Mouse (Mus musculus) liver, embryonic 14.5 days (tissue): ENCODE results near the gene Eefsec. TPM values are rescaled to one million over a fixed set of nuclear protein-coding genes. Genes with fewer than 3 reads are reported as not detected.

ENCODE experiments used
- ATAC-seq: fragments of 200-750 bp; cut with Nextera tagmentation; 2 replicates; pipeline ENCODE4 v1.8.0; 2017; ENCODE audit warnings: moderate number of reproducible peaks, mild to moderate bottlenecking, moderate library complexity; ENCODE audit not compliant: insufficient read depth
- DNase-seq, 3 experiments: peaks; one replicate each; pipeline ENCODE4 v3.0.0-alpha.2; 2012 to 2013; ENCODE audit warnings: low read depth in 3 of 3, low spot score in 3 of 3
- H3K27ac ChIP-seq: fragments of 300-500 bp; sonication (generic); 2 replicates; pipeline ENCODE4 v1.5.1; 2014; ENCODE audit warnings: moderate library complexity, mild to moderate bottlenecking, control low read depth, inconsistent platforms
- H3K27me3 ChIP-seq: fragments of 300-500 bp; sonication (generic); 2 replicates; pipeline ENCODE4 v1.6.1; 2014; ENCODE audit warnings: mild to moderate bottlenecking, low read length, moderate library complexity; ENCODE audit not compliant: control insufficient read depth, insufficient read depth
- H3K36me3 ChIP-seq: fragments of 300-500 bp; sonication (generic); replicated peaks from 2 replicates; pipeline ENCODE4 v1.6.1; 2014; ENCODE audit warnings: low read depth; ENCODE audit not compliant: control insufficient read depth, insufficient read depth
- H3K4me1 ChIP-seq, 2 experiments: fragments of 200-500 bp in 1 of 2; fragments of 300-500 bp in 1 of 2; sonication (generic) in 1 of 2; replicated peaks; 2 replicates each; pipeline ENCODE4 v1.6.1; 2012 to 2014; ENCODE audit warnings: antibody characterized with exemption in 1 of 2, inconsistent platforms in 1 of 2, low read length in 1 of 2; ENCODE audit not compliant: control insufficient read depth in 2 of 2, insufficient read depth in 2 of 2
- H3K4me2 ChIP-seq: fragments of 300-500 bp; sonication (generic); 2 replicates; pipeline ENCODE4 v1.6.1; 2014; ENCODE audit warnings: low read depth, mild to moderate bottlenecking, control low read depth, moderate library complexity
- H3K4me3 ChIP-seq, 2 experiments: fragments of 200-500 bp in 1 of 2; fragments of 300-500 bp in 1 of 2; sonication (generic) in 1 of 2; 2 replicates each; pipeline ENCODE4 v1.5.1; 2012 to 2014; ENCODE audit warnings: low read depth in 2 of 2, low read length in 2 of 2, mild to moderate bottlenecking in 2 of 2, control low read depth in 1 of 2, inconsistent platforms in 1 of 2, moderate library complexity in 1 of 2; ENCODE audit not compliant: insufficient read depth in 1 of 2
- H3K9ac ChIP-seq: fragments of 300-500 bp; sonication (generic); replicated peaks from 2 replicates; pipeline ENCODE4 v1.6.1; 2014; ENCODE audit warnings: mild to moderate bottlenecking, control low read depth, moderate library complexity
- H3K9me3 ChIP-seq: fragments of 300-500 bp; sonication (generic); 2 replicates; pipeline ENCODE4 v1.6.1; 2016; ENCODE audit warnings: low read length, mixed read lengths; ENCODE audit not compliant: control insufficient read depth
- CTCF ChIP-seq: IDR thresholded peaks from 2 replicates; pipeline ENCODE4 v1.5.1; 2016; ENCODE audit warnings: antibody characterized with exemption, low read depth, control low read depth
- EP300 ChIP-seq: IDR thresholded peaks from 2 replicates; pipeline ENCODE4 v1.6.1; 2016; ENCODE audit warnings: antibody characterized with exemption, low read depth
- WGBS: fragments of 180-500 bp; shearing (Covaris S2); extraction: QIAGEN DNeasy Blood & Tissue Kit; methylation state at CpG from one replicate; pipeline ENCODE4 v1.1.7; 2014; ENCODE audit not compliant: insufficient replicate concordance; 5-methylcytosine and 5-hydroxymethylcytosine counted together
- polyA plus RNA-seq, 2 experiments: library from polyadenylated mRNA; depleted of rRNA in 1 of 2; stranded (reverse) in 1 of 2; unstranded in 1 of 2; fragments of >200 nt; fragmentation: Nextera tagmentation in 1 of 2; extraction: Ambion mirVana in 1 of 2; gene quantifications; 2 replicates each; pipeline versions ENCODE4 v1.2.1 to v1.2.3; 2012 to 2014

The Eefsec gene
- polyA plus RNA-seq, 2 experiments: 9.7 to 14.3 TPM

- DNase-seq: no peak
Observed at GRCm38 (mm10) chr6:88445661-88446060, 678 bp downstream of the Eefsec start.

GRCm38 (mm10) chr6:88444076-88444750 lies 2.1 kb downstream of the Eefsec start:
- H3K4me1 ChIP-seq: peaks cover 0 to 12% of the 10 kb centered on the region in 2 experiments; a peak in 2 of 4 replicates
- no peak for ATAC-seq
- DNase-seq: no peak
- WGBS: 72% methylated on average over 7 of the region's 7 CpGs
- H3K27me3 ChIP-seq: no peaks in the 10 kb centered on the region
- no peaks in the 10 kb centered on the region for H3K9me3 ChIP-seq
- H3K4me2 ChIP-seq: no peak overlapping the region
- no peak for TF ChIP-seq CTCF
- TF ChIP-seq EP300: no peak
- no peaks in the 10 kb centered on the region for H3K36me3 ChIP-seq
- no peak overlapping the region for H3K9ac ChIP-seq
- no peak overlapping the region for H3K27ac ChIP-seq
- H3K4me3 ChIP-seq: no peak overlapping the region

More at GRCm38 (mm10) chr6:88445661-88446060, 678 bp downstream of the Eefsec start:
- 4% methylated on average over 5 of the region's 5 CpGs for WGBS
- Histone ChIP-seq H3K27me3 (no peaks in the 10 kb centered on the region), H3K4me1 (peaks cover 0 to 12% of the 10 kb centered on the region in 2 experiments; a peak in 2 of 4 replicates), H3K9me3 (no peaks in the 10 kb centered on the region), H3K4me3 (peak overlapping the region; percentile 84 to 89), H3K27ac (no peak overlapping the region; the same call in 1 of the 2 replicates), H3K9ac (peak overlapping the region; percentile 84), H3K36me3 (no peaks in the 10 kb centered on the region), H3K4me2 (peak overlapping the region; percentile 91)
- TF ChIP-seq EP300: no peak
- TF ChIP-seq CTCF: no peak
- no peak for ATAC-seq

- Histone ChIP-seq H3K36me3 (no peaks in the 10 kb centered on the region), H3K9ac (no peak overlapping the region), H3K4me1 (peaks cover 0 to 12% of the 10 kb centered on the region in 2 experiments; a peak in 2 of 4 replicates), H3K4me2 (no peak overlapping the region), H3K9me3 (no peaks in the 10 kb centered on the region), H3K27ac (no peak overlapping the region), H3K4me3 (no peak overlapping the region), H3K27me3 (no peaks in the 10 kb centered on the region)
- 72% methylated on average over 3 of the region's 3 CpGs for WGBS
- ATAC-seq: no peak
- TF ChIP-seq EP300 (no peak), CTCF (no peak)
- no peak for DNase-seq
Observed at GRCm38 (mm10) chr6:88443446-88443845, 2.9 kb downstream of the Eefsec start.

GRCm38 (mm10) chr6:88442551-88442950 lies 3.8 kb downstream of the Eefsec start:
- ATAC-seq: no peak
- H3K36me3 ChIP-seq: no peaks in the 10 kb centered on the region
- TF ChIP-seq EP300 (no peak), CTCF (no peak)

GRCm38 (mm10) chr6:88439056-88439455 lies 7.3 kb downstream of the Eefsec start:
- DNase-seq: no peak
- TF ChIP-seq CTCF: no peak
- no peak for TF ChIP-seq EP300
- 0 out of 4 replicates have a peak, but pooled peaks cover 0 to 4% of the 10 kb centered on the region in 2 experiments for H3K4me1 ChIP-seq
- H3K27ac ChIP-seq: no peak overlapping the region
- 78% methylated on average over 4 of the region's 4 CpGs for WGBS
- H3K4me3 ChIP-seq: no peak overlapping the region
- no peaks in the 10 kb centered on the region for H3K9me3 ChIP-seq
- no peaks in the 10 kb centered on the region for H3K36me3 ChIP-seq
- no peak overlapping the region for H3K4me2 ChIP-seq
- no peak overlapping the region for H3K9ac ChIP-seq
- ATAC-seq: no peak
- H3K27me3 ChIP-seq: no peaks in the 10 kb centered on the region

More at GRCm38 (mm10) chr6:88442551-88442950, 3.8 kb downstream of the Eefsec start:
- H3K27me3 ChIP-seq: no peaks in the 10 kb centered on the region
- H3K9me3 ChIP-seq: no peaks in the 10 kb centered on the region
- peaks cover 0 to 12% of the 10 kb centered on the region in 2 experiments; a peak in 2 of 4 replicates for H3K4me1 ChIP-seq
- no peak overlapping the region for H3K27ac ChIP-seq
- no peak overlapping the region for H3K9ac ChIP-seq
- H3K4me2 ChIP-seq: no peak overlapping the region
- 63% methylated on average over 3 of the region's 3 CpGs for WGBS
- DNase-seq: no peak
- no peak overlapping the region for H3K4me3 ChIP-seq
